Mouse (Mus musculus): Measurements from ENCODE around the gene Prkcz.

The Prkcz gene

GRCm38 (mm10) chr4:155361303-155361791, at the start of gene Prkcz:
Prkcz (minus strand) TSS chr4:155361361.
- peak; percentile 77 for DNase-seq (ENCODE audit: extremely low spot score, low spot score)

- DNase-seq (ENCODE audit: extremely low spot score, low spot score) = peak; percentile 93
These were observed 48.1 kb upstream of the Prkcz start, which contains the start of gene Cfap74 for GRCm38 (mm10) chr4:155409058-155409776. Cfap74 (plus strand) TSS chr4:155409190.

GRCm38 (mm10) chr4:155408695-155409057, 47.5 kb upstream of the Prkcz start:
- DNase-seq (ENCODE audit: extremely low spot score, low spot score) = no peak

GRCm38 (mm10) chr4:155402489-155402888, 41.3 kb upstream of the Prkcz start:
- no peak for DNase-seq (ENCODE audit: extremely low spot score, low spot score)

- no peak for DNase-seq (ENCODE audit: extremely low spot score, low spot score)
These were observed 40.0 kb upstream of the Prkcz start for GRCm38 (mm10) chr4:155401121-155401520.

- peak; percentile 24 for DNase-seq (ENCODE audit: extremely low spot score, low spot score)
These were observed 37.0 kb upstream of the Prkcz start for GRCm38 (mm10) chr4:155398222-155398540.

GRCm38 (mm10) chr4:155397511-155398221, 36.5 kb upstream of the Prkcz start, which contains the start of gene Gabrd:
Gabrd (minus strand) TSS chr4:155398112.
- DNase-seq (ENCODE audit: extremely low spot score, low spot score) = peak; percentile 79

GRCm38 (mm10) chr4:155396751-155397150, 35.6 kb upstream of the Prkcz start:
- DNase-seq (ENCODE audit: extremely low spot score, low spot score) = no peak

- DNase-seq (ENCODE audit: extremely low spot score, low spot score) = no peak
These were observed 34.3 kb upstream of the Prkcz start for GRCm38 (mm10) chr4:155395471-155395870.

GRCm38 (mm10) chr4:155387166-155387565, 26.0 kb upstream of the Prkcz start:
- no peak for DNase-seq (ENCODE audit: extremely low spot score, low spot score)

- no peak for DNase-seq (ENCODE audit: extremely low spot score, low spot score)
These were observed 22.2 kb upstream of the Prkcz start for GRCm38 (mm10) chr4:155383326-155383725.

GRCm38 (mm10) chr4:155382752-155383151, 21.6 kb upstream of the Prkcz start:
- DNase-seq (ENCODE audit: extremely low spot score, low spot score) = no peak

- no peak for DNase-seq (ENCODE audit: extremely low spot score, low spot score)
These were observed 20.8 kb upstream of the Prkcz start for GRCm38 (mm10) chr4:155381974-155382373.

- no peak for DNase-seq (ENCODE audit: extremely low spot score, low spot score)
These were observed 10.9 kb upstream of the Prkcz start for GRCm38 (mm10) chr4:155371797-155372735.

- no peak for DNase-seq (ENCODE audit: extremely low spot score, low spot score)
These were observed 9.9 kb upstream of the Prkcz start for GRCm38 (mm10) chr4:155370737-155371715.

GRCm38 (mm10) chr4:155368684-155369083, 7.5 kb upstream of the Prkcz start:
- DNase-seq (ENCODE audit: extremely low spot score, low spot score) = peak; percentile 83

GRCm38 (mm10) chr4:155367739-155368138, 6.6 kb upstream of the Prkcz start:
- DNase-seq (ENCODE audit: extremely low spot score, low spot score) = no peak

- no peak for DNase-seq (ENCODE audit: extremely low spot score, low spot score)
These were observed 5.6 kb upstream of the Prkcz start for GRCm38 (mm10) chr4:155366784-155367183.

GRCm38 (mm10) chr4:155362443-155362842, 1.3 kb upstream of the Prkcz start:
- DNase-seq (ENCODE audit: extremely low spot score, low spot score) = no peak

- DNase-seq (ENCODE audit: extremely low spot score, low spot score) = no peak
These were observed 305 bp downstream of the Prkcz start for GRCm38 (mm10) chr4:155360856-155361255.
